Mouse (Mus musculus): ENCODE measurements around the gene Olfr697. TPM values are rescaled to one million over a fixed set of nuclear protein-coding genes. Genes with fewer than 3 reads are reported as not detected.
"Not testable (repeated sequence)": the region's sequence is repeated elsewhere in the genome, so short reads cannot be mapped to it uniquely, and the experiment has no call there.

Olfr697 gene
- total RNA-seq (2021), result not detected
- long read RNA-seq, result 0 reads

DNA sequence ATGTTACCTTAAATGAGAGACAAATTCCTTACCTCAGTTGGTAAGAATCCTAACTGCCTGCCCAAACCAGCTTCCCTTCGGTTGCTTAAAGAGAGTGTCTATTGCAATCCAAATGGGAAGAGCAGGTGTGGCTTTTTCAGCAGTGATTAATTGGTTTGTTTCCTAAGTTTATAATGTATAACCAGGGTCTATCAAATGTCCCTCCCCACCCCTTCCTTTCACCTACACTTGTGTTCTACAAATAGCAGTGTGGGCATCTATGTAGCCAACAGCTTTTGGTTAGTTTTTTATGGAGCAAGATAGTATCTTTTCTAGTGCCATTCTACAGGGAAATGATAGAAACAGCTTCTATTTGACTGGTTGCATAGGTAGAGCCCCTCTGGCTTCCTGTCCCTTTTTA lies at the start of gene Olfr697:
Gene Olfr697 (minus strand): TSS at position 101 of the 400 bp plus-strand sequence.
- DNase-seq (ENCODE audit: low spot score in 2 of 2), result no peak

GRCm38 (mm10) chr7:106788330-106788729 lies 46.1 kb upstream of the Olfr697 start:
- no peak for DNase-seq (ENCODE audit: low spot score in 2 of 2)

GRCm38 (mm10) chr7:106761008-106761407 lies 18.8 kb upstream of the Olfr697 start:
- DNase-seq (ENCODE audit: low spot score in 2 of 2), result not testable (repeated sequence)

DNA sequence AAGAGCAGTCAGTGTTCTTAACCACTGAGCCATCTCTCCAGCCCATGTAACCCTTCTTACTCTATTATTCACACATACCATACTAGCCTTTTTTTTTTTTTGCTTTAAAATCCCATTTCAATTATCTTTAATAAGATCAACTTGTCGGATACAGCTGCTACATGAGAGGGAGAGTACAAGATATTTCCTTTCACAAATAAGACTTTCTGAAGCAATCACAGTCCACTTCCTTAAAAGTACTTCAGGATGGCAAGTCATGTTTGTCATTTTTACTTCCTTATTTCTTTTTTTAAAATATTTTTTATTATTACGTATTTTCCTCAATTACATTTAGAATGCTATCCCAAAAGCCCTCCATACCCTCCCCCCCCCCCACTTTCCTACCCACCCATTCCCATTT lies 16.6 kb upstream of the Olfr697 start:
- DNase-seq (ENCODE audit: low spot score in 2 of 2), result no peak

DNA sequence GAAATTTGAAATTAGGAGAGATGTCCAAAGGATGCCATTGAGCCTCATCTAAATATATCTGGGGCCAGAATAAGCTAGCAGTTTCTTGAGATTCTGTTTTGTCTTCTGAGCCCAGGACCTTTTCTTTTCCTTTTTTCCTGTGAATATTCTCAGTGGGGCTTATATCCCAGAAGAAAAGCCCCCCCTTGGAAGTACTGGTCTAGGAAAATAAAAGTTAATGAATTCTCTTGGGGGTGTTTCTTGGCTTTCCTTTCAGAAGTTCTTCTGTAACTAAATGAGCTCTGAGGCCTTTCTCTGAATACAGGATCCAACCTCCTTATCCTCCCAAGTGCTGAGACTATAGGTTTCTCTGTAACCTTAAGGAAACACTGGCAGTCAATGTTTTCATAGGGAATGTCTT lies 13.1 kb upstream of the Olfr697 start, which contains the start of gene Olfr698:
Gene Olfr698 (minus strand): TSS at position 101 of the 400 bp plus-strand sequence.
- DNase-seq (ENCODE audit: low spot score in 2 of 2), result no peak

GRCm38 (mm10) chr7:106745811-106746210 lies 3.6 kb upstream of the Olfr697 start:
- DNase-seq (ENCODE audit: low spot score in 2 of 2), result no peak

GRCm38 (mm10) chr7:106737028-106737427 lies 5.2 kb downstream of the Olfr697 start:
- no peak for DNase-seq (ENCODE audit: low spot score in 2 of 2)

GRCm38 (mm10) chr7:106733717-106734116 lies 8.5 kb downstream of the Olfr697 start:
- DNase-seq (ENCODE audit: low spot score in 2 of 2), result no peak

DNA sequence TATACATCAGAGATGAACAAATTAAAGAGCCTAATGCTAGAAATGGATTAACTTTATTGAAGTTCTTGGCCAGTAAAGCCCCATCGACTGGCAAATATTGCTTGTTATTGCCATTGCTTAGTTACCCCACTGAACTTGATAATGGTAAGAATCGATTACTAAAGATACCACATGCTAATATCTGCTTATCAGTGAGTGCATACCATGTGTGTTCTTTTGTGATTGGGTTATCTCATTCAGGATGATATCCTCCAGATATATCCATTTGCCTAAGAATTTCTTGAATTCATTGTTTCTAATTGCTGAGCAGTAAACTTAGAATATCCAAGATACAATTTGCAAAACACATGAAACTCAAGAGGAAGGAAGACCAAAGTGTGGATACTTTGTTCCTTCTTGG lies 16.6 kb downstream of the Olfr697 start:
- DNase-seq (ENCODE audit: low spot score in 2 of 2), result not testable (repeated sequence)

DNA sequence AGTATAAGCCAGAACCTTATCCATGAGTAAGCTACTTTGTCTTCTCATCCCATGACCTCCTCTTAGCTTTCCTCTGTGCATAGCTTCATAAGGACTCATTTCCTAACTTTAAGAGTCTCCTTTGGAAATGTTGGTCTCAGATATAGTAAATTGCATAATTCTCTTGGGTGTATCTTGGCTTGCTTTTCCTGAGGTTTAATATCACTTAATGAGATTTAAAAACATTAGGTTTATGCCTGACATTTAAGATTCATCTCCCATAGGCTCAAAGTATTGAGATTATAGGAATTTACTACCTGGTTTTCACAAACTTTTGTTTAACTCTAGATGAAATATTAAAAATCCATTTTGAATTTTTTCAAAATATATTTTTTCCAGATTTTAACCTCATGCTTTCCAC lies 25.9 kb downstream of the Olfr697 start, which contains the start of gene Olfr695:
Gene Olfr695 (minus strand): TSS at position 101 of the 400 bp plus-strand sequence.
- no peak for DNase-seq (ENCODE audit: low spot score in 2 of 2)

DNA sequence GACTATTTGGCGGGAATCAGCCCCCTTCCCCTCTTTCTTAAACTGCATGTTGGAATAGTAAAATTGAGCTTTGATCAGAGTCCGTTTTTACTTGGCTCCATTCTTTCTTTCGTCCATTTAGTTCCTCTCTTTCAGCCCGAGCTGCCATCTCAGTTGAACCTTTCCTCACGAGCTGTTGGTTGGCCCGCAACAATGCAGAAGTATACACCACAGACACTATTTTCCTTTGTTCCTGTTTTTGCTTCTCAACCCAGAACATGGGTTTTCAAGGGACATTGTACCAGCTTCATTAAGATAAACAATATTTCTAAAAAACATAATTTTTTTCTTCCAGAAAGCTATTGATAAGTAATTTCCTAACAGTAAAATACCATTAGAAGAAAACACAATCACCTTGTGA lies 30.8 kb downstream of the Olfr697 start:
- DNase-seq (ENCODE audit: low spot score in 2 of 2), result no peak

- not testable (repeated sequence) for DNase-seq (ENCODE audit: low spot score in 2 of 2)
These were observed 34.5 kb downstream of the Olfr697 start for GRCm38 (mm10) chr7:106707705-106708104.

DNA sequence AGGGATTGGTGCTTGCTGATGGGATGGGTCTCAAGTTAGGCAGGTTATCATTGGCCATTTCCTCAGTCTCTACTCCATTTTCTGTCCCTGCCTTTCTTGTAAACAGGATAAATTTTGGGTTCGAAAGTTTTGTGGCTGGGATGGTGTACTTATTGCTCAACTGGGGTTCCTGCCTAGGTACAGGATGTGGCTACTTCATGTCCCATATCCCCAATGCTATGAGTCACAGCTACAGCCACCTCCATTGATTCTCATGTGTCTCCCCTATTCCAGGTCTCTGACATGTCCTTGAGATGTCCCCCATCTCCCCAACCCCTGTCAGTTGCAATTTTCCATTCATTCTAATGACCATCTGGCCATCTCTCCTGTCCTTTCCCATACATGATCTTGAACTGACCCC lies 45.4 kb downstream of the Olfr697 start:
- no peak for DNase-seq (ENCODE audit: low spot score in 2 of 2)

DNA sequence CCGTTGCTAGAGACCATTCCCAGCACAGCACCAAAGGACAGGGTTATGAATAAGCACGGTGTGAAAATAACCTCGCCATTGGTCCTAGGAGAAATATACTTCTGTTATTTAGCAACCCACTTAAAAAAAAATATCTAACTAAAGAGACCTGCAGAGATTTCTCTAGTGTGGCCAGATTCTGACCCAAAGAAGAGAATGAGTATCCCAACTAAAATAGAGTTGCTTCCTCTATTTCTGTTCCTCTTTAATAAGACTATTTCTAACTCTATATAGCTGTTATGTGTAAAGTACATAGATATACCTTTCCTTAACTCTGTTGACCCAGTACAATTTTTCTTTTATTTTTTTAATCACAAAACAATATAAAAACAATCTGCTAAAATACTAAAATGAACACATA lies 49.3 kb downstream of the Olfr697 start:
- no peak for DNase-seq (ENCODE audit: low spot score in 2 of 2)

DNA sequence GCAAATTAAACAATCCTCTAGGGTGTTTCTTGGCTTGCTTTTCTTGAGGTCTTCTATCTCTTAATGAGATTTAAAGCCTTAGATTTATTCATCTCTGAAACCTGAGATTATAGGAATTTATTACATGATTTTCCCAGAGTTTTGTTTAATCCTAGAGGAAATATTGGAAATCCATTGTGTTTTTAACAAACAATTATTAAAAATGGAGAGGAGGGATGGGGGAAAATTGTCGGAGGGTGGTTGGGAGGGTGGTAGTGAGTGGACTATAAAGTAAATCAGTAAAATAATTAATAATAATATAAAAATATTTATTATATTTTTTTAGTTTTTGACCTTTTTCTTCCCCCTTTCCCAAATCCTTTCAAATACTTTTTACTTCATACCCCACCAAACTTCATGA lies 50.5 kb downstream of the Olfr697 start, which contains the start of gene Olfr694:
Gene Olfr694 (minus strand): TSS at position 101 of the 400 bp plus-strand sequence.
- DNase-seq (ENCODE audit: low spot score in 2 of 2), result no peak

Other genes with a start within 250 kb of the Olfr697 start
- gene Olfr693, start 61.9 kb downstream of the Olfr697 start, total RNA-seq (2021), result not detected
- gene Olfr694, start 50.6 kb downstream of the Olfr697 start, total RNA-seq (2021), result not detected
- gene Olfr695, start 26.0 kb downstream of the Olfr697 start, total RNA-seq (2021), result not detected
- not detected for gene Olfr698, start 13.0 kb upstream of the Olfr697 start, total RNA-seq (2021)
- not detected for gene Olfr699, start 50.8 kb upstream of the Olfr697 start, total RNA-seq (2021)
- not detected for gene Olfr700, start 66.4 kb upstream of the Olfr697 start, total RNA-seq (2021)
- gene Olfr701, start 71.7 kb upstream of the Olfr697 start, total RNA-seq (2021), result not detected
- gene Olfr702, start 91.5 kb upstream of the Olfr697 start, total RNA-seq (2021), result not detected
- gene Olfr703, start 100.9 kb upstream of the Olfr697 start, total RNA-seq (2021), result not detected
- not detected for gene Olfr704, start 120.7 kb upstream of the Olfr697 start, total RNA-seq (2021)
- not detected for gene Olfr705, start 134.4 kb upstream of the Olfr697 start, total RNA-seq (2021)
- not detected for gene Olfr706, start 145.7 kb upstream of the Olfr697 start, total RNA-seq (2021)
- gene Olfr707, start 158.8 kb upstream of the Olfr697 start, total RNA-seq (2021), result not detected
- not detected for gene Olfr1532-ps1, start 165.6 kb upstream of the Olfr697 start, total RNA-seq (2021)
- gene Olfr709-ps1, start 189.8 kb upstream of the Olfr697 start, total RNA-seq (2021), result not detected
- not detected for gene Olfr710, start 205.9 kb upstream of the Olfr697 start, total RNA-seq (2021)
- under 1 TPM; 0.25 to 0.33 TPM for gene Olfr6, start 221.5 kb upstream of the Olfr697 start, total RNA-seq (2021)
- not detected for gene Olfr711, start 233.0 kb upstream of the Olfr697 start, total RNA-seq (2021)